Mouse (Mus musculus) heart, postnatal 0 days (tissue): ENCODE results near the gene Pirb. TPM values are rescaled to one million over a fixed set of nuclear protein-coding genes. Genes with fewer than 3 reads are reported as not detected.
A peak's percentile ranks its signal among the peaks of the same experiment; 100 is the strongest.

Source experiments
- ATAC-seq: fragments of 200-750 bp; cut with Nextera tagmentation; 2 replicates; pipeline ENCODE4 v1.8.0; 2017; ENCODE audit warnings: low read depth, moderate number of reproducible peaks, moderate library complexity; ENCODE audit not compliant: insufficient read depth
- DNase-seq: peaks from one replicate; pipeline ENCODE4 v3.0.0-alpha.2; 2016; ENCODE audit warnings: low spot score
- H3K27ac ChIP-seq: fragments of 300-500 bp; sonication (generic); 2 replicates; pipeline ENCODE4 v1.5.1; 2014; ENCODE audit warnings: low read depth, mild to moderate bottlenecking
- H3K27me3 ChIP-seq: fragments of 300-500 bp; sonication (generic); 2 replicates; pipeline ENCODE4 v1.6.1; 2014; ENCODE audit warnings: low read length, mixed read lengths; ENCODE audit not compliant: control insufficient read depth, insufficient read depth
- H3K36me3 ChIP-seq: fragments of 300-500 bp; sonication (generic); replicated peaks from 2 replicates; pipeline ENCODE4 v1.6.1; 2014; ENCODE audit warnings: low read length, mixed read lengths; ENCODE audit not compliant: control insufficient read depth, insufficient read depth
- H3K4me1 ChIP-seq: fragments of 300-500 bp; sonication (generic); 2 replicates; pipeline ENCODE4 v1.6.1; 2014; ENCODE audit warnings: antibody characterized with exemption; ENCODE audit not compliant: control insufficient read depth, insufficient read depth
- H3K4me2 ChIP-seq: fragments of 300-500 bp; sonication (generic); 2 replicates; pipeline ENCODE4 v1.6.1; 2014; ENCODE audit warnings: low read depth, mild to moderate bottlenecking, low read length, moderate library complexity
- H3K4me3 ChIP-seq: fragments of 300-500 bp; sonication (generic); 2 replicates; pipeline ENCODE4 v1.5.1; 2014; ENCODE audit warnings: low read depth, low read length
- H3K9ac ChIP-seq: fragments of 300-500 bp; sonication (generic); replicated peaks from 2 replicates; pipeline ENCODE4 v1.6.1; 2014; ENCODE audit warnings: low read depth, low read length, mixed read lengths
- H3K9me3 ChIP-seq: fragments of 300-500 bp; sonication (generic); replicated peaks from 2 replicates; pipeline ENCODE4 v1.6.1; 2016; ENCODE audit warnings: low read length; ENCODE audit not compliant: control insufficient read depth
- CTCF ChIP-seq: IDR thresholded peaks from 2 replicates; pipeline ENCODE4 v1.5.1; 2016; ENCODE audit warnings: antibody characterized with exemption, control low read depth, low read depth
- EP300 ChIP-seq: IDR thresholded peaks from 2 replicates; pipeline ENCODE4 v1.6.1; 2016; ENCODE audit warnings: antibody characterized with exemption, low read depth
- WGBS: fragments of 180-500 bp; shearing (Covaris S2); extraction: QIAGEN DNeasy Blood & Tissue Kit; methylation state at CpG from one replicate; pipeline ENCODE4 v1.1.7; 2014; 5-methylcytosine and 5-hydroxymethylcytosine counted together
- polyA plus RNA-seq: library from polyadenylated mRNA; unstranded; fragments of >200 nt; fragmentation: Nextera tagmentation; extraction: Ambion mirVana; gene quantifications from 2 replicates; pipeline ENCODE4 v1.2.1, GENCODE M21; 2015
- total RNA-seq: library from RNA; depleted of rRNA; stranded (reverse); fragments of >200 nt; gene quantifications from 2 replicates; pipeline ENCODE4 v1.2.3, GENCODE M21; 2014; ENCODE audit warnings: low replicate concordance

The Pirb gene
- total and polyA plus RNA-seq, 2 experiments from 2014 or later = 0.72 to 5.5 TPM

- Histone ChIP-seq H3K4me3 (peak overlapping the region; percentile 76), H3K4me1 (peaks cover 14% of the 10 kb centered on the region), H3K27ac (peak overlapping the region; percentile 91), H3K27me3 (no peaks in the 10 kb centered on the region), H3K9ac (peak overlapping the region; percentile 75), H3K9me3 (no peaks in the 10 kb centered on the region), H3K36me3 (peaks cover 32% of the 10 kb centered on the region), H3K4me2 (peak overlapping the region; percentile 97)
- ATAC-seq = peak; percentile 57
- TF ChIP-seq EP300 (no peak), CTCF (no peak)
- under 1% methylated on average over 52 of the region's 55 CpGs for WGBS
- peak; percentile 93 for DNase-seq
Observed at GRCm38 (mm10) chr7:3694076-3694948, 25.9 kb downstream of the Pirb start.

- Histone ChIP-seq H3K4me3 (peak overlapping the region; percentile 76), H3K36me3 (peaks cover 27% of the 10 kb centered on the region), H3K9me3 (no peaks in the 10 kb centered on the region), H3K27ac (peak overlapping the region; percentile 91), H3K4me1 (peaks cover 14% of the 10 kb centered on the region), H3K27me3 (no peaks in the 10 kb centered on the region), H3K4me2 (peak overlapping the region; percentile 97), H3K9ac (peak overlapping the region; percentile 75)
- TF ChIP-seq CTCF (no peak), EP300 (no peak)
- no peak for DNase-seq
- no peak for ATAC-seq
- WGBS = under 1% methylated on average over 18 of the region's 18 CpGs
Observed at GRCm38 (mm10) chr7:3693809-3694075, 26.4 kb downstream of the Pirb start.

DNA sequence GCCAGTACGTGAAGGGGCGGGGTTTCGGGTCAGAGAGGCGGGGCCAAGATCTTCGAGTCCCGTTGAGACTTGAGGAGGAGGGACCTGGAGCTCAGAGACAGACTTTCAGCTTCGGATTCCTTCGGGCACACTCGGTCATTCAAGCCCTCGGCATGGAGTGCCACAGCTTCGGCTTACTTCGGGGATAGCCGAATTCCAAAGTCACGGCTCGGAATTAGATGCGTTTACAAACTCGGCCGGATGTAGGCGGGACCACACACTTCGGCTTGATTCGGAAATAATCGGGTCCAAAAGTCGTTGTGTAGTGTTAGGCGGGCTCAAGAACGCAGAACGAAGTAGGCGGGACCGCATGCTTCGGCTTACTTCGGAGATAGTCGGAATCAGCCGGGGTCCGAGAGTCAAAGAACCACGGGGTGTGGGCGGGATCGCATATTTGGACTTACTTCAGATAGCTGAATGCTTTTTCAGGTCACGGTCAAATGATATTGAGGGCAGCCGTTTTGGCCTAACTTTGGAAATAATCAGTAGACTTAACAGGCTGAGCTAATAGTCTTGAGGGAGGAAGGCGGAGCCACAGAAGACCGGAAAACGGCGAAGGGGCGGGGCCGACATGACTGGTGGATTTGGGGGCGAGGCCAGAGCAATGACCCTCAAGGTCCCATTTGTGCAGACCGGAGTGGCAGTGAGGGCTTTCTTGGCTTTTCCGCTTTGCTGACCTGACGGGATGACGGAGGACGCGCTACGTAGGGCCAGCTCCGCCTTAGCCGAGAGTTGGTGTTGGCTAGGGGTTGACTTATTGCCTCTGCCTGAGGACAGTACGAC, 27.0 kb downstream of the Pirb start, which contains the start of gene Mboat7:
Gene Mboat7, minus strand, starts transcription at position 537 of the 822 bp plus-strand sequence.
- H3K9me3 ChIP-seq = no peaks in the 10 kb centered on the region
- H3K4me2 ChIP-seq = peak within 1 kb of the TSS; percentile 97
- DNase-seq (peak; percentile 99), ATAC-seq (peak; percentile 90)
- H3K4me1 ChIP-seq = peaks cover 14% of the 10 kb centered on the region
- no peaks in the 10 kb centered on the region for H3K27me3 ChIP-seq
- peaks cover 23% of the 10 kb centered on the region for H3K36me3 ChIP-seq
- peak within 1 kb of the TSS; percentile 76 for H3K4me3 ChIP-seq
- TF ChIP-seq EP300 (no peak; the same call in 1 of the 2 replicates), CTCF (no peak)
- WGBS = under 1% methylated on average over 55 of the region's 55 CpGs
- peak within 1 kb of the TSS; percentile 75 for H3K9ac ChIP-seq
- peak within 1 kb of the TSS; percentile 91 for H3K27ac ChIP-seq

DNA sequence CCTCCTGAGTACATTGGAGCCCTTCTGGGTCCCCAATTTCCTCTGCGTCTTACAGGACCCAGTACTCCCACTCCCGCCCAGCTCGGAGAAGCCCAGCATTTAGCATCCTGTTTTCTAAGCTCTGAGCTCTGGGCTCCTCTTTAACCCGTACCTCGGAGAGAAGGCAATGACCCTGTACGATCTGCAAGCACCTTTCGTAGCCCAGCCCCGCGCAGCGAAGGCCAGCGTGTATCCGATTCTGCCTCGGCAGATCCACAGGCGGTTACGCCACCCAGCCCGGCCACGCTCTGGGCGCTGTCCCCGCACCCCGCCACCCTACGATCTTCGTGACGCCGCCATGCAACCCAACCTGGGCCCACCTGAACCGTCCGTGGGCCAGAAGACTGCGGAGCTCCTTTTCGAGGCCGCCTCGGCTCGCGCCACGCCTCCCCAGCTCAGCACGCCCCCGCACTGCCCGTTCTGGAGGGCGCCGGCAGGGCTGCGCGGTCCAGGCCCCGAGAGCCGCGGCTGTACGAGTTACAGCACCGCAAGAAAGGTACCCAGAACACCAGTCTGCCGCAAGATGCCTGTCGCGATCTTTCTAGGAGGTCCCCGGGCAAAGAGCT, 27.7 kb downstream of the Pirb start, which contains the start of gene Tsen34:
Gene Tsen34, plus strand, starts transcription at position 482 of the 605 bp plus-strand sequence.
- H3K4me2 ChIP-seq = peak within 1 kb of the TSS; percentile 97
- H3K9ac ChIP-seq = peak within 1 kb of the TSS; percentile 75
- H3K27me3 ChIP-seq = no peaks in the 10 kb centered on the region
- TF ChIP-seq EP300 (no peak), CTCF (0 out of 2 replicates have a peak, but pooled peaks have one; percentile 2)
- peak within 1 kb of the TSS; percentile 76 for H3K4me3 ChIP-seq
- peak; percentile 16 for DNase-seq
- WGBS = 1% methylated on average over 48 of the region's 49 CpGs
- peak; percentile 22 for ATAC-seq
- peaks cover 23% of the 10 kb centered on the region for H3K36me3 ChIP-seq
- no peaks in the 10 kb centered on the region for H3K9me3 ChIP-seq
- peak within 1 kb of the TSS; percentile 91 for H3K27ac ChIP-seq
- H3K4me1 ChIP-seq = peaks cover 14% of the 10 kb centered on the region

- peaks cover 14% of the 10 kb centered on the region for H3K4me1 ChIP-seq
- H3K36me3 ChIP-seq = peaks cover 19% of the 10 kb centered on the region
- no peak for ATAC-seq
- TF ChIP-seq CTCF (no peak), EP300 (no peak)
- no peaks in the 10 kb centered on the region for H3K27me3 ChIP-seq
- no peak overlapping the region for H3K27ac ChIP-seq
- H3K9me3 ChIP-seq = no peaks in the 10 kb centered on the region
- H3K9ac ChIP-seq = peak overlapping the region; percentile 75
- WGBS = 36% methylated on average over 3 of the region's 3 CpGs
- DNase-seq = no peak
- H3K4me3 ChIP-seq = peak overlapping the region; percentile 76
- H3K4me2 ChIP-seq = peak overlapping the region; percentile 97
Observed at GRCm38 (mm10) chr7:3691919-3692318, 28.3 kb downstream of the Pirb start.
